Mouse (Mus musculus): ENCODE measurements at regions not wholly inside any gene's neighbourhood (a gene's known extent, or its start where the extent isn't known, plus 50 kb on each side); places are given as distances from the start of the nearest gene placed in this dataset.

DNA sequence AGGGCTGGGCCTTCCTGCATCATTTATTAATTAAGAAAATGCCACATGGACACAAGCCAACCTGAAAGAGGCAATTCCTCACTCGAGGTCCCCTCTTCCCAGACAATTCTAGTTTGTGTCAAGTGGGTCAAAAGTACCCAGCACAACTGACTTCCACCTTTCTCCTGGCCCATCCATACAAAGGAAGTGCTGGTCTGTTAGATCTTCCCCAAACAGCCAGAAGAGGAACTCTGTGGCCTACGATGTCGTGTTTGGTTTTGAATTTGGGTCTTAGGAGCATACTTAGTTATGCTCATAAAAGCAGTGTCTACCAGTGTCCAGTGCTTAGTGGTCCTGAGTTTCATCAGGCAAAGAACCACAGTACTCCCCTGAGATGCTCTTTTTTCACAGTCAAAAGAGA, 62.4 kb upstream of the Sash1 start:
- no peak for DNase-seq (ENCODE audit: low read depth, low spot score)

DNA sequence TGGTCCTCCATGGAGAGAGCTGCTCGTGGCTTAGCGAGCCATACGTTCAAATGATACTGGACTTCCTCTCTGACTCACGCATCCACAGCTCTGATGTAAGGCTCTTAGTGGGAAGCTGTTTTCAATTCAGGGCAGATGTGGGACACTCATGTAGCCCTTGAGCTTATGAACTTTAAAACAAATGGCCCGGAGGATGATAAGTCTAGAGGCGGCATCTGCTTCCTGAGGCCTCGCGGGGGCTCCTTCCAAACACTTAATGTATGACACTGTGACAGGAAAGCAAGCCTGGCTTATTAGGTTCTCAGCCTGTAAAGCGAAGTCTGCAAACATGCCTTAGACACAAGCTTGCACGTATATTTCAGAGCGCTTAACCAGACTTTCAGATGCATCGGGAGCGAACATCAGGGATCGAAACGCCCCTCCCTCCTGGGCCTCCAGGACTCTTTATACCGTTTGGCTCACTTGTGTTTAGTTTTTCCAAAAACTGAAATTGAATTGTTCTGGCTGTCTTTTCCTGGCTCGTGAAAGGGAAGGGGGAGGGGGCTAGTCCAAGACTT, 59.4 kb upstream of the Sash1 start:
- DNase-seq (ENCODE audit: low read depth, low spot score), result no peak

DNA sequence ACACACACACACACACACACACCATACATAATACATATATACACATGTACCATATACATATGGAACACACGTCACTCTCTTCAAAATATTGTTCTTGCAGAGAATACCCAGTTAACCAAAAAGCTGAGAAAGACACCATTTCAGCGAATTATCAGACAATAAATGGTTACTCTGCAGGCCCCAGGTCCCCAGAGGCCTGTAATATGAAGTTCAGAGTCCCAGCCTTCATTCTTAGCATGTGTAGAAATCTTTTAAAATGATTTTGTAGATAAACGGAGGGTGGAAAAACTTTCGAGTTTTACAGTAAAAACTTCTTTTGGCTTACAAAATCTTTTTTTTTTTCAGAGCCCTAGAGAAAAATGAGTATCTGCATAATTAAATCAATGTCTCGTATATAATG, 58.7 kb upstream of the Sash1 start:
- no peak for DNase-seq (ENCODE audit: low read depth, low spot score)

DNA sequence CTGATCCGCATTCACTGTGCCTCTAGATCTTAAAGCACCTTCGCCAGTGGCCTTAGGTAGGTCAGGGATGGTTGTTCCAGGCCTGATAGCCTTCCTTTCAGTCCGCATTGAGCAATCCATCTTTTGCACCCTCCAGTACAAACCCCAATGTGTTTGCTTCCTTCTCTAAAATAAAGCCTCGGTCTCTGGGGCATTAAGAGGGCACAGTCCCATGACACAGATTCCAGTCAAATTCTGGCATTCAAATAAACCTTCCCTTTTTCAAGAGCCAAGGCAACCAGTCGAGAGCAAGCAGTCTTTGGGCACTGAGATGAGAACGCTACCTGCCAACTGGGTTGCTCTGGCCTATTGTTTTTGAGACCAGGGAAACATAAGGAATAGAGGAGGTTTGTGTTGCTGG, 57.8 kb upstream of the Sash1 start:
- DNase-seq (ENCODE audit: low read depth, low spot score), result no peak

DNA sequence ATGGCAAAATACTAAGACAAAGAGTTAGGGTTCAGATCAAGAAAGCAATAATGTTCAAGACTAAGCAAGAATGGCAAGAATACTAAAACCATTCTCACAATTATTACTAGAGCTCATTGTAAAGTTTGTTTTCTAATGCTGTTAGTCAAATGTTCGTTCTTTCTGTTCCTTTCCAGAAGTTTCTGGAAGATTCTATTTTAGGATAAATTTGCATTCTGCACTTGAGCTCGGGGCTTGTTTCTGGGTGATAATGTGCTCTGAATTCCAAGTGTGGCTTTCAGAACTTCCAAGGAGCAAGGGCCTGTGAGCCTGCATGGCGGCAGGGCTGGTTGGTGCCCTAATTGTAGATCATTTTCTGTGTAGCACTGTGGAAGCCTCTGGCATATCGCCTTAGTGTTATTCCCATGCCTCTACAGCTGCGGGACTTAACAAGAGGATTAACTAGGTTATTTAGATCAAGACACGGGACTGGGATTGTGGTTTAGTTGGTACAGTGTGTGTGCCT, 57.1 kb upstream of the Sash1 start:
- no peak for DNase-seq (ENCODE audit: low read depth, low spot score)

DNA sequence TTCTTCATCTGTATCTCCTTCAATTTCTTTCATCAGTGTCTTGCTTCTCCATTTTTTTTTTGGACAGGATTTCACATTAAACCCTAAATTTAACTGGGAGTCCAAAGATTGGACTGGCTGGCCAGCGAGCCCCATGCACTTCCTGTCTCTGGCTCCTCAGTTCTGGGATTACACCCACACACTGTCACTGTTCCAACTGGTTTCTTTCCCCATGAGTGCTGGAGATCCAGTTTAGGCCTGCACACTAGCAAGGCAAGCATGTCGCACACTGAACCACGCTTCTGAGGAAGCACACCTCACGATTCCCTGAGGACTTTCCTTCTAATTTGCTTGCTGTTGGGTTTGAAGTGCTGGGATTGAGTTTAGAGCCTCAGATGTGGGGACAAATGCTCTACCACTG, 50.5 kb upstream of the Sash1 start:
- no peak for DNase-seq (ENCODE audit: low read depth, low spot score)
